Mouse (Mus musculus): ENCODE measurements around the gene Tepp. TPM values are rescaled to one million over a fixed set of nuclear protein-coding genes. Genes with fewer than 3 reads are reported as not detected.

The Tepp gene
- total RNA-seq, 2 experiments from 2014 or later: not detected

DNA sequence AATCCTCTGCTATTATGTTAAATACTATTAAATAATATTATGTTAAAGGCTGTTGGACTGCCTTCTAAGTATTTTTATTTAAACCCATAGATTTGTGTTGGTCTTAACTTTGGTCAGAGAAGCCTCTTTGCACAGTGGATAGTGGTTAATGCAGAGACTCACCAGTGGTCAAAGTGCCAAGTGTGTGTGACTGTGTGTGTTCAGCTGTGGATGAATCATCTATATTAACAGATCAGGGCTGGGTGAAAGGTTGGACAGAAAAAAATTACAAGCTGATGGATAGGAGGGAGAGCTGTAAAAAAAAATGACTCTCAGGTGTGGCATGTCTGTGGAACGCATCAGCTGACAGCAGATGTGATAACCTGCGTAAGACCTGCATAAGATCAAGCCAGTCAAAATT, 53.5 kb downstream of the Tepp start:
- no peak for DNase-seq

DNA sequence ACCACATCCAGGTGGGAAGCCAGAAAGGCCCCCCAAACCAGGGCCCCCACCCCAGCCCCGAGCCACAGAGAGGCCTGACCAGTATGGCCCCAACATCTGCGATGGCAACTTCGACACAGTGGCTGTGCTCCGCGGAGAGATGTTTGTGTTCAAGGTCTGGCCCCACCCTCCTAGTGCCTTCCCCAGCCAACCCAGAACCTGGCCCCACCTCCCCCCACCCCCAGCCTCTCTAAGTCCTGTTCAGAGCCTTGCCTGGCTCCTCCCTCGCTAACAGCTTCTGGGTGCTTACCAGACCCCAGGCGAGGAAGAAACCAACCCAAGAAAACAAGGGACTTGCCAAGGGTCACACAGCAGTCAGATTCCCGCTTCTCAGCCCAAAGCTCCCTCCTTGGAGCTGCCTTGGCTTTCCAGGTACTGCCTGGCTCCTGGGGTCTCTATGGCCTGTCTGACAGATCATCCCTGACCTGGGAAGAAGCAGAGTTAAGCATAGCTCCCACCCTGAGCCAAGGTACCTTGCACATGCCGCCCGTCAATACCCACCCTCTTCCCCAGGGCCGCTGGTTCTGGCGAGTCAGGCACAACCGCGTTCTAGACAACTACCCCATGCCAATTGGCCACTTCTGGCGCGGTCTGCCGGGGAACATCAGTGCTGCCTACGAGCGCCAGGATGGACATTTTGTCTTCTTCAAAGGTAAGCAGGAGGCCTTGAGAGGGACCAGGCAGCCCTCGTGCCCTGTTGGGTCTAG, 59.4 kb downstream of the Tepp start:
- no peak for DNase-seq

DNA sequence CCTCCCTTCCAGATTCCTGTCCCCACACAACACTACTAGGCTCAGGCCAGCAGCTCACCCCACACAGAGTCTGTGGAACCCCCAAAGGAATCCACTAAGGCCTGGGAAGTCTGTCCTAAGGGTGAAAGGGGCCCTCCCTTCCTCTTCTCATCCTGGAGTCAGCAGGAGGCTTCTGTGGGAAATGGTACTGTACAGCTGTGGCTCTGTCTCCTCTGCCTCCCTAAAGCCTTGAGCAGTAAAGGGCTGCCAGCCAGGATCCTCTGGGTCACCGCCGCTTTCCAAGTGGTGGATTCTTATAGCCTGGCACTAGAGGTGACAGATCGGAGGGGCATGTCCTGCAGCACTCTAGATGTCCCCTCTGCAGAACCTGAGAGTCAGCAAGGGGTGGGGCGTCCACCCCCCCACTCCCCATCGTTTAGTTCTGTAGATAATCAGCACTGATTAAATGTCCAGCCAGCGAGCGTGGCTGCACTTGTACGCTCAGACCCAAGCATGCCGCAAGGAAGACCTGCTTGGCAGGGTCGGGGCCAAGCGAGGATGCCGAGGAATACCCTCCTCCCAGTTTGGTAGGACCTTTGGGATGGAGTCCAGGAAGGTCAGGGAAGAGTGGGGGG, 63.1 kb downstream of the Tepp start:
- DNase-seq: peak; percentile 64 to 69

DNA sequence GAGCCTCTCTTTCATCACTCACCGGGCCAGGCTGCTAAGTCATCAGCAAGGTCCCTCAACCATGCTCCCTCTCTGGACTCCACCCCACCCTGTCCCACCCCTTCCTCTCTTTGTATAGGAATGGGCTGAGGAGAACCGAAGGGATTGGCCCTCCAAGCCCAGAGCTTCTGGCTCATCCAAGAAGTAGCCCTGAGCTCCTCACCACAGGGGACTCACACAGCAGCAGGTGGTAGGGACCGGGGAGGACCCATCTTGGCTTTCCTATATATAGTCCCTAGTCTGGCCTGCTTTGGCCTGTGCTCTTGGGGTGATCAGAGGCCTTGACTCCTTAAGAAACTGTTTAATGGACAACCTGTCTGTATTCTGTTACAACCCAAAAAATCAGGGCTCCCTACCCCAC, 64.1 kb downstream of the Tepp start:
- DNase-seq: peak in 1 of 2 experiments; percentile 46

DNA sequence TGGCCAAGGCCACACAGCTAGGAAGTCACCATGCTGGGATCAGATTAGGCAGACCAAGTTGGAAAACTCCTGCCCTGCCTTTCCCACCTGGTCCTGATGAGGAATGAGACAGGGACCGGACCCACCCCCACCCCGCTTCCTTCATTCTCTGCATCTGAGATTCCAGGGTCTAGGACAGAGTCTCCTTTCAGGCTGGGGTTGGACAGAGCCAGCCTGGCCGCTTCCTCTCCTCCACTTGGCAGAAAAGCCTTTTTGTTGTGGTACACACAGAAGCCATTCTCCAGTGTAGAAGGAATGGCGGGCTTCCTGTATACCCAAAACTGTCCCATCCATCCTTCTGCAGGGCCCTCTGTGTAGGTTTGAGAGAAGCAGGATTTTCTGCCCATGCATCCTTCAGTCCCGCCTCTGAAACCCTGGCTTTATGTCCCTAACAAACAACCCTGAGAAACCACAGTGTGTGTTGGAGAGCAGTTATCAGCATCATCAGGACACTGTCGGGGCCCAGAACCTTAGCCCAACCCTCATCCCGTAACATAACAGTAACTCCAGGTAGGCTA, 65.1 kb downstream of the Tepp start:
- DNase-seq: no peak

Other genes with a start within 250 kb of the Tepp start
- gene Katnb1, start 229.4 kb upstream of the Tepp start, total RNA-seq (2021): 1 to 10 TPM; 4.8 to 5.1 TPM
- 10 to 100 TPM; 73.0 to 91.6 TPM for gene Kifc3, start 107.8 kb upstream of the Tepp start, total RNA-seq (2021)
- 1 to 10 TPM in 1 of 2 experiments, under 1 TPM in 1; 0.39 to 1.1 TPM for gene Cngb1, start 4.0 kb upstream of the Tepp start, total RNA-seq (2021)
- 1 to 10 TPM; 7.7 to 8.6 TPM for gene Zfp319, start 21.4 kb downstream of the Tepp start, total RNA-seq (2021)
- gene Usb1, start 21.7 kb downstream of the Tepp start, total RNA-seq (2021): 10 to 100 TPM; 13.4 to 14.7 TPM
- 10 to 100 TPM; 57.4 to 67.4 TPM for gene Mmp15, start 41.7 kb downstream of the Tepp start, total RNA-seq (2021)
- 10 to 100 TPM; 17.5 to 25.3 TPM for gene Cfap20, start 124.3 kb downstream of the Tepp start, total RNA-seq (2021)
- 10 to 100 TPM; 30.2 to 34.7 TPM for gene Csnk2a2, start 179.5 kb downstream of the Tepp start, total RNA-seq (2021)
- gene Ccdc113, start 223.5 kb downstream of the Tepp start, total RNA-seq (2021): under 1 TPM in 1 of 2 experiments, not detected in 1; 0.23 TPM